Mouse (Mus musculus) cerebellum, adult 11 months (tissue): Measurements from ENCODE around the gene Isx.

ENCODE experiments used
- DNase-seq: peaks from one replicate; pipeline ENCODE4 v3.0.0; 2022

Isx gene

DNA sequence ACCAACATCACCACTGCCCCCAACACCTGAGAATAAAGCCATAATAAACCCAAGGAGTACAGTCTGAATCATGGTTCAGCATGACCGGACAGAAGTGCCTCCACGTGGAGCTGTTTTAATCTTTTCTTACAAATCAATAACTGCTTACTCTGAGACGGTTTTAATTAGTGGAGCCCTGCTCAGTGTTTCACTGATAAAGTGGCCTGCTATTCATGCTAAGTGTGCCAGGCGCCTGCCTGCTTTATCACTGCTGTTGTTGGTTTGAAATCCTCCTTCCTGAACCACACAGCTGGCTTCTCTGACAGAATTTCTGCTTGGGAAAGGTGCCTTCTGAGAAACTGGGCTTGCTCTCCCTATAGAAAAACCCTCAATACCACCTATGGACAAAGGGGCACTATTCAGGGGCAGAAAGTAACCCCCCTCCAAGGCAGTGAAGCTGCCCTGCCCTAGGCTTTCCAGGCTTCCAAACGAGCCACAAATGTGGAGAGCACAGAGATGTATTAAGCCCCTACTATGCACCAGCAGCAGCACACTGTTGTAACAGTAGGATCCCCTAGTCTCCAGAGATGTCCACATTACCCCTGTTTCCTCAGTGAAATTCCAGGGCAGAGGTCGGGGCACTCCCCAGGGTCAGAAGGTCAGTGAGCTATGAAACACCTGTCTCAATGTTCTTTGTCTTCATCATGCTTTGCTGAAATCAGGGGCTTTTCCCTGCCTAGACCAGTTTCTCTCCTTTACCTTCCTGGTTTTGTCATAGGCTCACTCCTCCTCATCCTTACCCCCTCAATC is 30.3 kb downstream of the Isx start:
- DNase-seq = no peak

DNA sequence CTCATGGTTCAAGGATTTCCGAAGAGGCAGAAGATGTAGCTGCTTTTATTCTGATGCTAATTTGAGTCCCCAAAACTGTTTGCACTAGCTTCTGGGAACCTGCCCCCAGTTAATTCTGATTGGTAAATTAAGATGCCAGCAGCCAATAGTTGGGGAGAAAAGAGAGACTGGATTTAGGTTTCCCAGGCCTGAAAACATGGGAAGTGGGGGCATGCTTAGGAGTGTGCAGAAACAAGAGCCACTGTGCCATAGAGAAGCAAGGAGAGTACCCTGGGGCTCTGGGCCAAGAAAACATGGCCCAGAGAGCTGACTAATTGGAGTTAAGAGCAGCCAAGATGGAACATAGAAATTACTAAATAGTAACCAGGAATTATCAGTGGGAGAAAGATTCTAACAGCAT is 33.4 kb downstream of the Isx start:
- no peak for DNase-seq

DNA sequence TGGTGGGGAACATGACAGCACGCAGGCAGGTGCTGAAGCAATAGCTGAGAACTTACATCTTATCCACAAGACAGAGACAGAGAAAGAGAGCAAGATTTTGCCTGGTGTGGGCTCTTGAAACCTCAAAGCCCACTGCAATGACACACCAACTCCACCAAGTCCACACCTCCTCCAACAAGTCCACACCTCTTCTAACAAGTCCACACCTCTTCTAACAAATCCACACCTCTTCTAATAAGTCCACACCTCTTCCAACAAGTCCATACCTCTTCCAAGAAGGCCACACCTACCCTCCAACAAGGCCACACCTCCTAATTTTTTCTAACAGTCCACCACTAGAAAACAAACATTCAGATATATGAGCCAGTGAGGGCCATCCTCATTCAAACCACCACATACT is 37.7 kb downstream of the Isx start:
- no peak for DNase-seq

DNA sequence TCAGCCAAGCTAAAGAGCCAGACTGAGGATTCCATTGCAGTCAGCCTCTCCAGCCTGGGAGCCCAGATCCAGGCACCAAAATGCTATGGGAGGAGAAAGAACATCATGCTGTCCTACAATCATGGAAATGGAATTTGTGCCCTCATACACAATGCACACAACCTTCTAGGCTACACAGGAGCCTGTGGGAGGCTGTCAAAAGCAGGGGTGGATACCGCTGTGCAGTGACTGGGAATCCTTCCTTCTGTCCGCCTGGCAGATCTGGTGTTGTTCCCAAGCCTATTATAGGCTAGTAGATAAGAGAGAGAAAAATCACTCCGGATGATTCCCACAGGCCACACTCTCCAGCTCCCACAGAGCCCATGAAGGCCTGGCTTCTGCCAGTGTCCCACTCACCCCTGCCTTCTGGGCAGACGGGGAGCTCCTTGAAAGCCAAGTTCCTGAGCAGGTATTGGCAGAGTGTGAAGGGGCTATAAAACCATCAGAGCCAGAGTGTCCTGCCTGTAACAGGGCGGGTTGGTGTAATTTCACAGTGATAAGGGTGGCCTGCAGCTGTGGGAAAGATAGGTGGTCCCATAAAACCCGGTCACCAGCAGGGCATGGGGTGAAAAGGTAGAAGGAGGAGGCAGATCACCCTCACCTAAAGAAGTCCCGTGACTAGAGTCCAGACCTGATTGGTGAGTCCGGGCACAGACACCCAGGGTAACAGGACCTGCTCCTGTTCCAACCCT is 47.9 kb downstream of the Isx start:
- DNase-seq = no peak

DNA sequence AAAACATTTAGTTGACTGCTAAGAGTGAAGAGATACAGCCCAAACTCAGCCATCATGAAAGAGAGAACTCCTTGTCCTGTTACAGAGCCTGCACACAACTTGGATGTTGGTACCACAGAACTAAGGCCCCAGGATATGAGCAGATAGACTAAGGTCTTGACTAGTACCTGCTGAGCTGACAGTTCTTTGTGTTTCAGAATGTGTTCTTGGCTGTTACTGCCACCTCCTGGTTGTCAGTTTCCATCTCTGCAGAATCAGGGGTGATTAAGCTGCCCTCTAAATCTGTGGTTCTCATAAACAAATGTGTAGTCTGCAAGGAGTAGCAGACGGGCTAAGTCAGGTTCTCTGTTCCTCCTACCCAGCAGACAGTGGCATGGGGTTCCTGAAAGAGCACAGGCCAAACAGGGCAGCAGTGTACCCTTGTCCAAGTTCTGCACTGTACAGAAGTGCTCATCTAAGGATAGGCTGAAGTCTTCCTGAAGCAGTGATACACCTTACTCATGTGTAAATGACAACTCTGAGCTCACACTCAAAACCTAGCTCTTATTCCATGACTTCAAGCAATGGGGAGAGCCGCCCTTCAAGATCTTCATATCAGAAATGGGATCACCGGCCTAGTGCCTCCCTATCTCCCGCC is 49.0 kb downstream of the Isx start:
- DNase-seq = no peak

DNA sequence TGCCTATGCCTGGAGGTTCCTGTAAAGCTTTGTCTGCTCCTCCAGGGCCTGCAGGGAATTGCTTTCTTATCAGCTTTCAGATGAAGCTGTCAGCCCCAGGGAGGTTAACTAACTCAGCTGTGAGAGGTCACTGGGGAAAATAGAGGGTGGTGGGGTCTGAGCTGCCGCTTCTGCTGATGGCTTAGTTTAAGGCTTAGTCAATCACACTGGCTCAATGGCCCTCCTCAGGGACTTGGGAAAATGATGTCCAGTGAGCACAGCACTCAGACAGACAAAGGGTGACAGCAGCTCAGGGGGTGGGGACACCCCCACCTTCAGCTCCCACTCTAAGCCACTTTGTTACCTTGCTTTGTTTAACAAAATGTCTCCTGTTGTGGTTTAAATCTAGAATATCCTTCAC is 55.0 kb downstream of the Isx start:
- no peak for DNase-seq

DNA sequence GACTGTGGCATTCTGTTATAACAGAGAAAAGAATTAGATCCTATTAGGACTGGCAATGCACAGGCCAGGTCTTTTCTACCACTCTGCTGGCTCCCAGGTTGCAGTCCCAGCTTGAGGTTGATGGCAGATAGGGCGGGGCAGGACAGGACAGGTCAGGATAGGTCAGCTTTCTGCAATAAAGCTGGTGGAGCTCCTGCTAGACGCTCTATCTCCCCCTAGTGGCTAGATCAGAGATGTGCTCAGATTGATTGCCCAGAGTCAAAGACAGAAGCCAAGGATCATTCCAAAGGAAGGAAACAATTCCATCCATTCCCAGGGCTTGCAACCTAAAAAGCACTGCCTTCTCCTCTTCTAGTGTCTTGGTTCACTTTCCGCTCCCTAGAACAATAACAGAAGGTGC is 57.8 kb downstream of the Isx start:
- DNase-seq = peak; percentile 4

DNA sequence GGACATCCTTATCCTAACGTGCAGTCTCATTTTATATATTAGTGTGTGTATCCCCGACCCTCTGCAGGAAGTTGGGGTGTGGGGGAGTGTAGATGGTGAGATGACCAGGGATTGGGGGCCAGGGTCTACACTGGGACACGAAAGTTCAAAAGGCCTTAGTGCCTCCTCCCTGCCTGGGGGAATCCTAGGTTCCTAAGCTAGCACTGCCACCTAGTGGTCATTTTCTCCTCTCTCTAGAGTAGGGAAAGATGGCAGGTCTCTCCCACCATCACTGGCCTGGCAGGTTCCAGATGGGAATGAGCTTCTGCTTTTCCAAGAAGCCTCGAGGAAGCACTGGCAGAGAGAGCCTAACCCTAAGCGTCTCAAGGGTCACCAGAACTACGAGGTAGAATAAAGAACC is 62.3 kb downstream of the Isx start:
- peak; percentile 37 for DNase-seq

DNA sequence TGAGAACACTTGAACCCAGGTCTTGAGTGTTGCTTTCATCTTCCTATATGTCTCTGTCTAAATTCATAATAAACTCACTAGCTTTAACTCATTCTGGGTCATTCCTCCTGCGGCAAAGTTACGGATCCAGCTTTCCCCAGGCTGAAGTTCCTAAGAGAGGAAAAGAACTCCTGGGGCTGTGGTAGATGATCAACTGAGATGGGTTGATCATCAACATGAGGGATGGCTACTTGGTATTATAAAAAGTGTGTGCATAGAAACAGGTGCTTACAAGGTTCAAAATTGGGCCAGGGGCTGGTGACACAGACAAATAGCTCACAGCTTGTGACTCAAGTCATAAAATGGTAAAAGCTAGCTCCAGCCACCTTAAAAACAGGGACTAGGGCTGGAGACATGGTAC is 63.7 kb downstream of the Isx start:
- DNase-seq = no peak

DNA sequence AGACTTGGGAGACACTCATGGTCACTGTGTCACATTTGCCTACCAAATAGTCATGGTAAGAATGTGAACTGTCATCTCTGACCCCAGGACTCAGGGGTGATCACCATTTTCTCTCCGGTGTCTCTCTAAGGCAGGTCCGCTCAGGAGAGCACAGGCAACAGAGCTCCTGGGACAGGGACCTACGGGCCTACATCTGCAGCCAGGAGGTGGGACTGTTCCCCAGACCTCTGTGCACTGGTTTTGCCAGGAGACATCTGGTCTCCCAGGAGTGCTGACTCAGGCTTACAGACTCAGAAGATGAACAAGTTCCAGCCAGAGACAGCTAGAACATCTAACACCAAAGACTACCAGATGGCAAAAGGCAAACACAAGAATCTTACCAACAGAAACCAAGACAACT is 69.1 kb downstream of the Isx start:
- DNase-seq = no peak
